Mouse (Mus musculus) cerebellum, adult 9-11 months (tissue): ENCODE data around the gene Chd4.
"Not testable (repeated sequence)": the region's sequence is repeated elsewhere in the genome, so short reads cannot be mapped to it uniquely, and the experiment has no call there.

Experiments used
- DNase-seq: peaks from one replicate; pipeline ENCODE4 v3.0.0; 2022

The Chd4 gene

DNA sequence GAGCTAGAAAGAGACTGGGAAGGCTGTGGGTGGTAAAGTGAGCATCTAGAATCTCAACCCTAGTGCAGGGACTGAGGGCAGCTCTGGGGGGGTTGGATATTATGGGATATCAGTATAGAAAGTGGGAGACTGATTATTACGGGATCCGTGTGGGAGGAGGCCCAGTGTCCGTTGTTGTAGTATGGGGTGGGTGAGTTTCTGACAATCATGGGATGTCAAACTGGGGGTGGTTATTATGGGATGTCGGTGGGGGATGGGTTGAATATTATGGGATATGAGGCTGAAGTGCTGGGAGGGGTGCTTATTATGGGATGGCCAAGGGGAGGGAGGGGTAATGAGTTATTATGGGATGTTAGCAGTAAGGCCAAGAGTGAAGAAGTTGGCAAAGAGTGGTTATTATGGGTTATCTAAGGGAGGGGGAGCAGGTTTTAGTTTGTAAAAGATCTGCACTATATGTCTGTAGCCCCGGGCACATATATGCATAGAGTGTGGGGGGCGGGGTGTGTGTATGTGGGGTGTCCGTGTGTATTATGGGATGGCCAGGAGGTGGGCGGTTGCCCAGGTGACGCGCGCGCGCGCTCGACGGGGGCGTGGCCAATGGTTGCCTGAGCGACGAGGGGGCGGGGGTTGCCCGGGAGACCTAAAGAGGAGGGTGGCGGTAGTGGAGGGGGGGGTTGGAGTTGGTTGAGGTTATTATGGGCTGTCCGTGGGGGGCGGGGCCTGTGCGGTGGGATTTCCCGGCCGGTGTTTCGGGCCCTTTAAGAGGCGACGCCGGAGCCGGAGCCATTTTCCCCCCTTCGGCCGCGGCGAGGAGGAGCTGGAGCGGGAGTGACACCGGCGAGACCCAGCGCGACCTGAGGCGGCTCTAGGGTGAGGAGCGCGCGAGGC, at the start of gene Chd4:
Gene Chd4, plus strand, starts transcription at position 591 of the 888 bp plus-strand sequence.
- peak; percentile 97 for DNase-seq

DNA sequence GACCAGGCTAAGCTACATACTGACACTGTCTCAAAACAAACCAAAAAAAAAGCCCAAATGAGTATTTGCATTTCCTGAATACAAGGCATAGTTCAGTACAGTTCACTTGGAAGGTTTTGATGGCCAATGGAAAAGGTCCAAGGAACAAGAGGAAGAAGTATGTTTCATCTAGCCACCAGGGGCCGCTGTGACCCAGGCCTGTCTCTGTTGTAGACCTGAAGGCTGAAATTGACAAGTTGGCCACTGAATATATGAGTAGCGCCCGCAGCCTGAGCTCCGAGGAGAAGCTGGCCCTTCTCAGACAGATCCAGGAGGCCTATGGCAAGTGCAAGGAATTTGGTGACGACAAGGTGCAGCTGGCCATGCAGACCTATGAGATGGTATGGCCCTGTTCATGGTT, 49.1 kb upstream of the Chd4 start:
- DNase-seq, result peak; percentile 84

DNA sequence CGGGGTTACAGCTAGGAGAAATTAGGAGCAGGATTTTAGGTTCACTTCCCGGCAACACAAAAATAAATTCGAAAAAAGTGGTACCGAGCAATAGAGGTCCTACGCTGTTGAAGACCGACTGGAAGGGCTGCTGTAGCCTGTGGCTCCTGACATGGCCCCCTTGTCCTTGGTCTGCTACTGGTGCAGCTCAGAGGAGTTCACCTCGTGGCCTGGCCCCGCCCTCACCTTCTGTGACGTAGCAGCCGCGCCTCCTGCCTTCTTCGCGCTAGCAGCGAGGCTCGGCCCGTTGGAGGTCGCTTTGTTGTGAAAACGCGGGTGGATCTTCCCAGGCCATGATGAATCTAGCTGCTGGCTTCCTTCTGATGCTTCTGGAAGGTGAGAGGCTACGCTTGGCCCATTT, 46.1 kb upstream of the Chd4 start, which contains the start of gene Acrbp:
Gene Acrbp, plus strand, starts transcription at position 12 of the 400 bp plus-strand sequence.
- DNase-seq, result no peak

GRCm38 (mm10) chr6:125051237-125051636, 44.5 kb upstream of the Chd4 start:
- no peak for DNase-seq

DNA sequence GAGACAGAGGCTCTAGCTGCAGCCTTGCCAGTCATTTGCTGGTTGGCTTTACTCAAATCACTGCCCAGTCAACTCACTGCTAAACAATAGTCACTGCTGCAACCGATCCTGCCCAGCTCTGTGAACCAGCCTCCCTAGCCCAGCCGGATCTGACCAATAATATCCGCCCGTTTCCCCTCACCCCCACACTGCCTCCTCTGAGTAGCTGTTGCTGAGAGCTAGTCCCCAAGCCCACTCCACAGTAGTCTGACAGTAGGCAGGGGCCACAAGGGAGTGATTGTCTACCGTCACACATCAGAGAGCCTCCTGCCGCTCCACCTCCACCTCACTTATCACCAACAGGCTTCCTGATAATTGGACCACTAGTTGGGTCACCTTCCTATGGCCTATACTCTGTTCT, 34.3 kb upstream of the Chd4 start:
- DNase-seq, result no peak

GRCm38 (mm10) chr6:125062511-125062910, 33.3 kb upstream of the Chd4 start:
- no peak for DNase-seq

- DNase-seq, result no peak
Measured at GRCm38 (mm10) chr6:125063906-125064305, 31.9 kb upstream of the Chd4 start.

GRCm38 (mm10) chr6:125065223-125065622, 30.6 kb upstream of the Chd4 start:
- not testable (repeated sequence) for DNase-seq

GRCm38 (mm10) chr6:125067571-125067995, 28.2 kb upstream of the Chd4 start, which contains the start of gene Lpar5:
Lpar5 (plus strand) TSS chr6:125067920.
- DNase-seq, result no peak

DNA sequence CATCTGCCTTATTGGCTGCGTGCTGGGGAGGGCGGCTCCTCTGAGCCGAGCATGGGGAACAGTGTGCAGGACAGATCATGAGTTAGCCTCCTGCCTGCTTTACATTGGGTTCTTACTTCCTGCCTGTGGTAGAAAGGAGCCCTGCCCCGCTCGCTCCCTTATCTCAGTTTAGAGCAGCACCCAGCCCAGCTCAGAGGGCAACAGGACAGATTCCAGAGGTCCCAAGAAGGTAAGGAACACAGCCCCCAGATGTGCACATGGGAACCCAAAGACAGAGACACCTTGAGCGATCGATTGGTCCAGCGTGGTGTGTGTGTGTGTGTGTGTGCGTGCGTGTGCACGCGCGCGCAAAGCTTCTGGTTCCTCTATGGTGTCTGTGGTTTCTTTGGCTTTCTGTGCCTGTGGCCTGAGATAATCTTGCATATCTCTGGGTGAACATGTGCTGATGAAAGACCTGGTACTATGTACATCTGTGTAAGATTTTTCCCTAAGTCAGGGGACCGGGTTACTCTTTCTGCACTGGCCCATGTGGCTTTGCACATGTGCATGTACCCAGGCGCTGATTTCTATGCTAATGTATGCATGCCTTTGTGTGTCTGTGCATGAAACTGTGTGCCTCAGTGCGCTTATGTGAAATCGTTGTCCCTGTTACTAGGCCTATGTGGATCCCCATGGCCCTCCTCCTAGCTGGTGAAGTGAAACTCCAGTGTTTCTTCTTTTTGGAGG, 24.4 kb upstream of the Chd4 start:
- DNase-seq, result no peak

- peak; percentile 90 for DNase-seq
Measured at GRCm38 (mm10) chr6:125071896-125072279, 23.9 kb upstream of the Chd4 start.

DNA sequence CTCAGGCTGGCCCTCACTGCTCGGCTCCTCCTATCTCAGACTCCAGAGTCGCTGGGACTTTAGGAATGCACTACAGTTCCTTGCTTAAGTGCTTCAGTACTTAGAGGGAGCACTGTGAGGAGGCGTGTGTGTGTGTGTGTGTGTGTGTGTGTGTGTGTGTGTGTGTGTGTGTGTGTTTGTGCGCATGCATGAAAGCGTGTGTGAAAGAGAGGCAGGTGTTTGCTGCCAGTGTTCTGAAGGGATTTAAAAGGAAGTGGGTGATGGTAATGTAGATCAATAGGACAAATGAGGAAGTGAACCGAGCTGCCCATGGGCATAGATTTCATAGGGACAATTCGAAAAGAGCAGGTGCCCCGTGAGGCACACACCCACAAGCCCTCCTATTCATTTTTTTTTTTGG, 22.0 kb upstream of the Chd4 start:
- DNase-seq, result no peak

- no peak for DNase-seq
Measured at GRCm38 (mm10) chr6:125081394-125081793, 14.4 kb upstream of the Chd4 start.

DNA sequence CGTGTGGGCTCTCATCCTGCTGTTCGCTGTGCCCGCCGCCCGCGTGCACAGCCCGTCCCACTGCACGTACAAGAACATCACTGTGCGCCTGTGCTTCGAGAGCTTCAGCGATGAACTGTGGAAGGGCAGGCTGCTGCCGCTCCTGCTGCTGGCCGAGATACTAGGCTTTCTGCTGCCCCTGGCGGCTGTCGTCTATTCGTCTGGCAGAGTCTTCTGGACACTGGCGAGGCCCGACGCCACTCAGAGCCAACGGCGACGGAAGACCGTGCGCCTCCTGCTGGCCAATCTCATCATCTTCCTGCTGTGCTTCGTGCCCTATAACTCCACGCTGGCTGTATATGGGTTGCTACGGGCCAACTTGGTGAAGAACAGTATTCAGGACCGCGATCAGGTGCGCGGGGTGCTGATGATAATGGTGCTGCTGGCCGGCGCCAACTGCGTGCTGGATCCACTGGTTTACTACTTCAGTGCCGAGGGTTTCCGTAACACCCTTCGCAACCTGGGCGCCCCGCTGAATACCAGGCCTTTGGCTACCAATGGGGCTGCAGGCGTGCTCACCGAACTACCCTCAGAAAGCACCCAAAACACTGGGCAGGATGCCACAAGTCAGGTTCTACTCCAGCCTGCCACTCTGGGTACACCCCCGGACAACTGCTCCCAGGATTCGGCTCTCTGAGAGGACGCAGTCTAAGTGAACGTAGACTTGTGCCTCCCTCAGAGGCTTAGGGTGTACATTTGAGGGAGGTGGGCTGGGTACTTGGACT, 13.8 kb upstream of the Chd4 start:
- peak; percentile 91 for DNase-seq

DNA sequence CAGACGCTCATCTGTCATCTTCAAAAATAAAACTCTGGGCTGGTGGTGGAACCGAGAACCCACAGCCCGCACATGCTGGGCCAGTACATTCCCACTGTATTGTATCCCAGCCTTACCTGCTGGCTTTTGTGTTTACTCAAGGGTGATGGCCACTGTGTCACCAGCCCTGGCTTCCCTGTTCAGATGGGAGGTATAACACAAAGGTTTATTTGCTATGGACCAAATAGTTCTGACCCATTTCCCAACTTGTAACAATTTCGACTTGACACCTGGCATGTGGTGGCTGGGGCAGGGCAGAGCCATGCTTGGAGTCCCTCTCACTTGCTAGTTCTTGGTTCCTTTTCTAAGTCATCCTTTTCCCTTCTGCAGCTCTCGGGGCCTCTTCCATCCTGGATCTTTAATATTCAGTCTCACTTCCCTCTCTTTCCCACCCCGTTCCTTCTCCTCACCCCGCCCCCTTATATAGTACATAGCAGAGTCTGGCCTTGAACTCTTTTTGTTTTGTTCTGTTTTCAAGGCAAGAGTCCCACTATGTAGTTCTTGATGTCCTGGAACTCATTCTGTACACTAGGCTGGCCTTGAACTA, 12.9 kb upstream of the Chd4 start:
- DNase-seq, result no peak

GRCm38 (mm10) chr6:125084424-125084823, 11.4 kb upstream of the Chd4 start:
- peak; percentile 74 for DNase-seq

DNA sequence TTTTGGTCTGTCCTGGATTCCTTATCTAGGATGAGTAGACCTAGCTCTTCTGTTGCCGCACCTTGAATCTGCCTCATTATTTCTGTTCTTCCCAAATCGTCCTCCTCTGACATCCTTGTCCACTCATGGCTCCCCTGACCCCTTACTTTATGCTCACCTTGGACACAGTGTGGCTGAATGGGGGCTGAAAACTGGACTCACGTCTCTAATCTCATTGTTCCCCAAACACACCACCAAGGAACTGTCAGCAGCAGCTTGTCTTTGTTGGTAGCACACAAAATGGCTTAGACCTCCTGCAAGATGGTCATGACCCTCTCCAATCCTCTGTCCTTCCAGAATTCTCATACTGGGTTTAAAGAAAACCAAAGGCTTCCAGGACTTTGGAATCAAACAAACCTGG, 7.8 kb upstream of the Chd4 start:
- no peak for DNase-seq

GRCm38 (mm10) chr6:125088561-125089321, 7.0 kb upstream of the Chd4 start:
- peak; percentile 92 for DNase-seq

- DNase-seq, result peak; percentile 92
Measured at GRCm38 (mm10) chr6:125089521-125090321, 6.1 kb upstream of the Chd4 start.

DNA sequence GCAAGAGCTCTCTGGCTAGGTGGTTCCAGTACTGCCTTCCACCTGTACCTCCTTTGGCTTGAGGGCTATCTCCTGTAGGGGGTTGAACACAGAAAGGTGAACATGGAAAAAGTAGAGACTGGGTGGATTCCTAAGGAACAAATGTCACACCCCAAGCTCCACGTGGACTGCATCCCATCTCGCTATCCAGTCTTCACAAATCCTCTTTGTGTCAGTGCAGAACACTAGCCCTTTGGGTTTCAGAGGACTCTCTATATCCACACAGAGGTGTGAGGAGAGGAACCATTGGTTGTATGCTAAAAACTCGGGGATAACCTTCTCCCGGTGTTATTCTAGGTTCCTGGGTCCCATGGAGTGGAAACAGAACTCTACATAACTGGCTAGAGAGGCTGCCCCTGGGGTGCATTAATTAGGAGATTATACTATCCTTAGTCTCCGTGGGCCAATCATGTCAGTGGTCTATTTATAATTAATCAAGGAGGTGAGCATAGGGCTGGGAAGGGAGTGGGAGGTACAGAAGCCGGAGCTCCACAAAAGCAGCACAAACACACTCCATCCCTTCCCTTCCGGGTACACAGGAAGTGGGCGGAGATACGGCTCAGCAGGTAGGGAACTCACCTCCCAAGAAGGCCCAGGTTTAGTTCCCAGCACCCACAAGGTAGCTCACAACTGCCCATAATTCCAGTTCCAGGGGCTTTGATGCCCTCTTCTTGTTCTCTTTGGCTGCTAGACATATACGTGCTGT, 5.3 kb upstream of the Chd4 start:
- no peak for DNase-seq
